Mouse (Mus musculus) adrenal gland, postnatal 4 days (tissue): ENCODE measurements around the gene Gm9507. TPM values are rescaled to one million over a fixed set of nuclear protein-coding genes. Genes with fewer than 3 reads are reported as not detected.
"Not testable (repeated sequence)": the region's sequence is repeated elsewhere in the genome, so short reads cannot be mapped to it uniquely, and the experiment has no call there.

Source experiments
- DNase-seq, 2 experiments: peaks; one replicate each; pipeline ENCODE4 v3.0.0; 2021 to 2022; ENCODE audit warnings: low spot score in 2 of 2, mixed read lengths in 2 of 2
- total RNA-seq, 2 experiments: library from RNA; stranded (reverse); gene quantifications; 2 replicates each; pipeline ENCODE4 v1.2.3; 2021

Gm9507 gene
- total RNA-seq, 2 experiments from 2014 or later: not detected

DNA sequence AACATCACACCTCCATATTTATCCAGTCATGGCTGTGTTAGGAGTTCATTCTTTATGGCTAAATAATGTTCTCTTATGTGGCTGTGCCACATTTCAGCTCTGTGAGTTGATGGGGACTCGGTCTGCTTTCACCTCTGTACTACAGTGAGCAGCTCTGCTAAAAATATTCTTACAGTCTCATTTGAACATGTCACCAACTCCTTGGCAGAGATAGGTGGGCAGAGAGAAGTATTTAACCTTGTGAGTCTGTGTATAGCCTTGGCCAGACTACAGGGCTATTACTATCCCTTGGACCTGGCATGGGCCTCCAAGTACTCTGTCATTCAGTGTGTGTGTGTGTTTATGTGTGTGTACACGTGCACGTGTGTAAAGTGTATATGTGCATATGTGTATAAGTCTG lies 39.5 kb downstream of the Gm9507 start:
- DNase-seq: not testable (repeated sequence)

DNA sequence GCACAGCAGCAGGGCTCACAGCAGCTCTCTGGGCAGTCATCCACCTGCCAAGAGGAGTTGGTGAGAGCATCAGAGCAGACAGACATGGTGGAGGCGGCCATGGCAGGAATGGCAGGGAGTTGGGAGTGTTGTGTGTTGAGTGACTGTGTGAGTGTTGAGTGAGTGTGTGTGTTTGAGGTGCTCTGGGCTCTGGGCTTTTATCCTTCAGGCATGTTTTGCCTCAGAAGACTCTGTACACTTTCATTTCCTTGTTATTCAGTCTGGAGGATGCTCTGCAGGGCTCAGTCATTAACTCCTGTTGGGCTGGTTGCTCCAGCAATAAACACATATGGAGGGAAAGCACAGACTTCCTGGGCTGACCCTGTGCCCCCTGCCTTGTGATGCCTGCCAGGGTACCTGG lies 40.4 kb downstream of the Gm9507 start, which contains the start of gene Gm3238:
Gene Gm3238, minus strand, starts transcription at position 101 of the 400 bp plus-strand sequence.
- not testable (repeated sequence) for DNase-seq

DNA sequence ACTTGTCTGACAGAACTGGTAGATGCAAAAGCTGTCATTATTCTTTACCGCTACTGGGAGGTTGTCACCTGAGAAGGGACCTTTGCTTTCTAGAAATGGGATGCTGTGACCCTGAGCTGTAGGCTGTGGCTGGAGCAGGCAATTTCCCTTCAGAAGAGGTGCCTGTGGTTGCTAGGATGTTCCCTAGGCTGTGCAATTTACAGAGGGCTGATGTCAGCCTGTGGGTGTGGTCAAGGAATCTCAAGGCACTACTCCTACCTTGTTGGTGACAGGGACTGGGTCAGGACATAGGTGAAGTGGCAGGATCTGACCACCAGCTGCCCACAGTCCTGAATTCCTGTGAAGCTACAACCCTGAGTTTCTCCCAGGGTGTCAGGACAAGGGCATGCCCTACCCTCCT lies 41.9 kb downstream of the Gm9507 start:
- DNase-seq: no peak

Other genes with a start within 250 kb of the Gm9507 start
- 100 to 1,000 TPM; 176 to 186 TPM for gene Pttg1ip, start 230.1 kb downstream of the Gm9507 start, total RNA-seq
- 100 to 1,000 TPM; 181 to 183 TPM for gene Sumo3, start 205.7 kb downstream of the Gm9507 start, total RNA-seq
- gene Gm49325, start 205.6 kb downstream of the Gm9507 start, total RNA-seq: 10 to 100 TPM; 18.1 to 27.7 TPM
- gene Ube2g2, start 189.6 kb downstream of the Gm9507 start, total RNA-seq: 10 to 100 TPM; 42.2 to 44.3 TPM
- gene Tspear, start 125.3 kb downstream of the Gm9507 start, total RNA-seq: 1 to 10 TPM in 1 of 2 experiments, under 1 TPM in 1; 0.45 to 1.0 TPM
- gene Gm19402, start 121.1 kb downstream of the Gm9507 start, total RNA-seq: not detected
- gene Gm9508, start 114.6 kb downstream of the Gm9507 start, total RNA-seq: not detected
- gene Gm10272, start 105.2 kb downstream of the Gm9507 start, total RNA-seq: not detected
- not detected for gene Gm10024, start 100.4 kb downstream of the Gm9507 start, total RNA-seq
- gene Gm10142, start 96.0 kb downstream of the Gm9507 start, total RNA-seq: not detected
- not detected for gene Krtap12-1, start 91.2 kb downstream of the Gm9507 start, total RNA-seq
- gene Gm10100, start 85.4 kb downstream of the Gm9507 start, total RNA-seq: not detected
- gene Gm18596, start 69.2 kb downstream of the Gm9507 start, total RNA-seq: not detected
- not detected for gene Gm9736, start 60.5 kb downstream of the Gm9507 start, total RNA-seq
- not detected for gene Gm3233, start 52.2 kb downstream of the Gm9507 start, total RNA-seq
- gene Gm3238, start 40.5 kb downstream of the Gm9507 start, total RNA-seq: not detected
- not detected for gene Gm7138, start 34.9 kb downstream of the Gm9507 start, total RNA-seq
- not detected for gene Gm3250, start 29.3 kb downstream of the Gm9507 start, total RNA-seq
- not detected for gene Gm7137, start 23.6 kb downstream of the Gm9507 start, total RNA-seq
- not detected for gene Gm9639, start 16.8 kb downstream of the Gm9507 start, total RNA-seq
- not detected for gene Gm19668, start 12.7 kb downstream of the Gm9507 start, total RNA-seq
- not detected for gene Gm2696, start 2.8 kb upstream of the Gm9507 start, total RNA-seq
- not detected for gene Krtap10-4, start 15.3 kb upstream of the Gm9507 start, total RNA-seq
- gene Krtap10-10, start 24.1 kb upstream of the Gm9507 start, total RNA-seq: not detected
- gene Gm36176, start 35.0 kb upstream of the Gm9507 start, total RNA-seq: not detected
- not detected for gene Gm10318, start 41.0 kb upstream of the Gm9507 start, total RNA-seq
- not detected for gene Gm3285, start 50.1 kb upstream of the Gm9507 start, total RNA-seq
- gene Lrrc3, start 90.7 kb upstream of the Gm9507 start, total RNA-seq: 10 to 100 TPM in 1 of 2 experiments, 1 to 10 TPM in 1; 9.8 to 14.6 TPM
- gene Trpm2, start 158.7 kb upstream of the Gm9507 start, total RNA-seq: 1 to 10 TPM; 4.1 to 4.3 TPM
- gene 1810043G02Rik, start 166.7 kb upstream of the Gm9507 start, total RNA-seq: 10 to 100 TPM; 21.3 to 25.1 TPM
- gene Pfkl, start 198.2 kb upstream of the Gm9507 start, total RNA-seq: 10 to 100 TPM; 85.6 to 87.2 TPM
- 1 to 10 TPM; 2.9 to 3.2 TPM for gene Dnmt3l, start 230.1 kb upstream of the Gm9507 start, total RNA-seq
- gene Aire, start 231.8 kb upstream of the Gm9507 start, total RNA-seq: not detected